Mouse (Mus musculus) ES-Bruce4 (cell line): ENCODE measurements around the gene Lrmda.

ENCODE experiments used
- CTCF ChIP-seq: IDR thresholded peaks from one replicate; pipeline ENCODE4 v1.8.1; 2011; ENCODE audit warnings: low read depth, low read length
- POLR2A ChIP-seq: IDR thresholded peaks from one replicate; pipeline ENCODE4 v1.8.1; 2011; ENCODE audit warnings: low read length; ENCODE audit not compliant: insufficient read depth

DNA sequence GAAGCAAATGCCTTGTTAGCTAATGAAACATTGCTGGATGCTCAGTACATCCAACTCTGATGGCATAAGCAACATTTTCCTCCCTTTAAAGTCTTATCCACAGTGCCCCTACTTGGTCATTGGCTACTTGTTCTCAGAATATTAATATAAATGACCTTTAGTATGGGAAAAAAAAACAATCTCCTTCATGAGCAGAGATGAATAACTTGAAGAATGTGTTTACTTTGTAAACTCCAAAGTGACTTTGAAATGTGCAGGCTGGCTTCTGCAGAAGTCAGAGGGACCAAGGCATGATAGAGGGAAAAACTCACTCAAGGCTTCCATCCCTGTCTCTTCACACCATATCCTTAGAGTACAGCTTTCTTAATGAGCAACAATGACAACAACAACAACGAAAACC is 202.5 kb downstream of the Lrmda start:
- TF ChIP-seq CTCF (no peak), POLR2A (no peak)
